Mouse (Mus musculus) heart, embryonic 14.5 days (tissue): Measurements from ENCODE around the gene Rtl8a. TPM values are rescaled to one million over a fixed set of nuclear protein-coding genes. Genes with fewer than 3 reads are reported as not detected.
A peak's percentile ranks its signal among the peaks of the same experiment; 100 is the strongest.
"Not testable (repeated sequence)": the region's sequence is repeated elsewhere in the genome, so short reads cannot be mapped to it uniquely, and the experiment has no call there.

ENCODE experiments used
- ATAC-seq: fragments of 200-750 bp; cut with Nextera tagmentation; 2 replicates; pipeline ENCODE4 v1.8.0; 2017; ENCODE audit warnings: low read depth, moderate TSS enrichment; ENCODE audit not compliant: insufficient number of reproducible peaks, insufficient read depth, low FRiP score
- H3K27ac ChIP-seq, 2 experiments: fragments of 200-500 bp in 1 of 2; fragments of 300-500 bp in 1 of 2; sonication (generic) in 1 of 2; replicated peaks in 1 of 2; 2 replicates each; pipeline ENCODE4 v1.5.1; 2012 to 2014; ENCODE audit warnings: low read depth in 2 of 2, low read length in 2 of 2, control low read depth in 1 of 2, mild to moderate bottlenecking in 1 of 2, mixed read lengths in 1 of 2; ENCODE audit not compliant: control insufficient read depth in 1 of 2, insufficient read depth in 1 of 2
- H3K27me3 ChIP-seq: fragments of 300-500 bp; sonication (generic); 2 replicates; pipeline ENCODE4 v1.6.1; 2014; ENCODE audit warnings: mild to moderate bottlenecking, low read length, control low read depth; ENCODE audit not compliant: control insufficient read depth, insufficient read depth
- H3K36me3 ChIP-seq: fragments of 300-500 bp; sonication (generic); 2 replicates; pipeline ENCODE4 v1.6.1; 2014; ENCODE audit warnings: mild to moderate bottlenecking, control low read depth, low read length, mixed read lengths; ENCODE audit not compliant: control insufficient read depth, insufficient read depth
- H3K4me1 ChIP-seq, 2 experiments: fragments of 200-500 bp in 1 of 2; fragments of 300-500 bp in 1 of 2; sonication (generic) in 1 of 2; 2 replicates each; pipeline ENCODE4 v1.6.1; 2012 to 2014; ENCODE audit warnings: low read length in 2 of 2, control low read depth in 1 of 2, mixed read lengths in 1 of 2; ENCODE audit not compliant: control insufficient read depth in 2 of 2, insufficient read depth in 2 of 2
- H3K4me2 ChIP-seq: fragments of 300-500 bp; sonication (generic); 2 replicates; pipeline ENCODE4 v1.6.1; 2014; ENCODE audit warnings: mild to moderate bottlenecking, low read length
- H3K4me3 ChIP-seq, 2 experiments: fragments of 200-500 bp in 1 of 2; fragments of 300-500 bp in 1 of 2; sonication (generic) in 1 of 2; 2 replicates each; pipeline ENCODE4 v1.5.1; 2012 to 2014; ENCODE audit warnings: low read length in 2 of 2, mild to moderate bottlenecking in 2 of 2, control low read depth in 1 of 2, low read depth in 1 of 2, moderate library complexity in 1 of 2; ENCODE audit not compliant: control insufficient read depth in 1 of 2, insufficient read depth in 1 of 2
- H3K9ac ChIP-seq: fragments of 300-500 bp; sonication (generic); 2 replicates; pipeline ENCODE4 v1.6.1; 2014; ENCODE audit warnings: mild to moderate bottlenecking, low read length
- H3K9me3 ChIP-seq: fragments of 300-500 bp; sonication (generic); 2 replicates; pipeline ENCODE4 v1.6.1; 2016; ENCODE audit warnings: low read length, control low read depth; ENCODE audit not compliant: control insufficient read depth
- WGBS: fragments of 180-500 bp; shearing (Covaris S2); extraction: QIAGEN DNeasy Blood & Tissue Kit; methylation state at CpG from one replicate; pipeline ENCODE4 v1.1.7; 2014; 5-methylcytosine and 5-hydroxymethylcytosine counted together
- polyA plus RNA-seq: library from polyadenylated mRNA; unstranded; fragments of >200 nt; fragmentation: Nextera tagmentation; extraction: Ambion mirVana; gene quantifications from 2 replicates; pipeline ENCODE4 v1.2.1, GENCODE M21; 2014

Rtl8a gene
- polyA plus RNA-seq, 1 experiment from 2014 or later = 113 TPM

DNA sequence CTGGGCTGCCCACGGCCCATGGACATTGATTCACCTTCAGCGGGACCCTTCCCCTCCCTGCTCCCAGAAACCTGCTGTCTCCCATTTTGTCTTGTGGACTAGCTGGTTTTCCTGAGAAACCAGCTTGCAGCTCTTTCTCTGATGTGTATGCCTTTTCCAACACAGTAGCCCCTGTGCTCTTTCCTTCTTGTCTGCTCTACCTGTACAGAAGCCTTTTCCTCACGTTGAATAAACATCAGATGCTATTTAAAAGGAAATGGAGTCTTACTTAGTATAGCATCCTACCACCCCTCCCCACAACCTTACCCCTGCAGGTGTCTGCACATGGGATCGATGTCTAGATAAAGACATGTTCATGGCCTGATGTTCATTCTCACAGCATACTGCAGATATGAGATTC is 34.6 kb downstream of the Rtl8a start, which contains the start of gene Gm14597:
Gene Gm14597 (minus strand): TSS at position 101 of the 400 bp plus-strand sequence.
- not testable (repeated sequence) for H3K9me3 ChIP-seq, H3K4me1 ChIP-seq, H3K36me3 ChIP-seq, ATAC-seq, H3K27me3 ChIP-seq
- Histone ChIP-seq H3K4me2 (peak within 1 kb of the TSS; percentile 66), H3K27ac (peak within 1 kb of the TSS; percentile 67 to 78), H3K4me3 (peak within 1 kb of the TSS; percentile 49 to 72), H3K9ac (peak within 1 kb of the TSS; percentile 70)
- 77% methylated on average over 3 of the region's 4 CpGs for WGBS

DNA sequence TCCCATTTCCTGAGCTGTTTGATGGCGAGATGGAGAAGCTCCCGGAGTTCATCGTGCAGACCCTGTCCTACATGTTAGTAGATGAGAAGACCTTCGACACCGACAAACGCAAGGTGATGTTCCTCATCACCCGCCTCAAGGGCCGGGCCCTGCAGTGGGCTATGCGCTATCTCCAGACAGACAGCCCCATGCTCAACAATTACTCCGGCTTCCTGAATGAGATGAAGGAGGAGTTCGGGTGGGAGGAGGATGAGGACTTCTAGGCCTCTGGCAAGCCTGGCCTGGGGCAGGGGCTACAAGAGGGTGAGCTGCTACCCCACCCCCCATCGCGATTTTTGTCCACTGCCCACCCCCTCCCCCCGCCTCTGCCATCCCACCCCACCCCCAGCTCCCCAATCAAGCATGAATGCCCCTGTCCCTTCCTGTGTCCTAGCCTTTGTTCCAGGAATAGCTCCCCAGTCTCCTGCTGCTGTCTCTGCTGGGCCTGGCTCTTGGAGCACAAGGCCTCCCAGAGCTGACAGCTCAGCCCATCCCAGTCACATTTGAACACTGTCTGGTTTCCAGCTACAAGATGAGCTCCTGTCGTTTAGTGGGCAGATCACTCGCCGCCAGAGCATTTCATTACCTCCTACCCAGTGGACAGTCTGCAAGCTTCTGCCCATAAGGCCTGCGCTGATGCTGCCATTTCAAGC is 35.2 kb downstream of the Rtl8a start:
- peak overlapping the region; percentile 70 for H3K9ac ChIP-seq
- ATAC-seq = peak; percentile 48; the same call in 1 of the 2 replicates
- no peaks in the 10 kb centered on the region for H3K36me3 ChIP-seq
- no peaks in the 10 kb centered on the region for H3K27me3 ChIP-seq
- H3K4me3 ChIP-seq = peak overlapping the region; percentile 49 to 72
- no peaks in the 10 kb centered on the region for H3K4me1 ChIP-seq
- no peaks in the 10 kb centered on the region for H3K9me3 ChIP-seq
- H3K27ac ChIP-seq = peak overlapping the region; percentile 67 to 78
- WGBS = 34% methylated on average over 15 of the region's 18 CpGs
- peak overlapping the region; percentile 66 for H3K4me2 ChIP-seq

DNA sequence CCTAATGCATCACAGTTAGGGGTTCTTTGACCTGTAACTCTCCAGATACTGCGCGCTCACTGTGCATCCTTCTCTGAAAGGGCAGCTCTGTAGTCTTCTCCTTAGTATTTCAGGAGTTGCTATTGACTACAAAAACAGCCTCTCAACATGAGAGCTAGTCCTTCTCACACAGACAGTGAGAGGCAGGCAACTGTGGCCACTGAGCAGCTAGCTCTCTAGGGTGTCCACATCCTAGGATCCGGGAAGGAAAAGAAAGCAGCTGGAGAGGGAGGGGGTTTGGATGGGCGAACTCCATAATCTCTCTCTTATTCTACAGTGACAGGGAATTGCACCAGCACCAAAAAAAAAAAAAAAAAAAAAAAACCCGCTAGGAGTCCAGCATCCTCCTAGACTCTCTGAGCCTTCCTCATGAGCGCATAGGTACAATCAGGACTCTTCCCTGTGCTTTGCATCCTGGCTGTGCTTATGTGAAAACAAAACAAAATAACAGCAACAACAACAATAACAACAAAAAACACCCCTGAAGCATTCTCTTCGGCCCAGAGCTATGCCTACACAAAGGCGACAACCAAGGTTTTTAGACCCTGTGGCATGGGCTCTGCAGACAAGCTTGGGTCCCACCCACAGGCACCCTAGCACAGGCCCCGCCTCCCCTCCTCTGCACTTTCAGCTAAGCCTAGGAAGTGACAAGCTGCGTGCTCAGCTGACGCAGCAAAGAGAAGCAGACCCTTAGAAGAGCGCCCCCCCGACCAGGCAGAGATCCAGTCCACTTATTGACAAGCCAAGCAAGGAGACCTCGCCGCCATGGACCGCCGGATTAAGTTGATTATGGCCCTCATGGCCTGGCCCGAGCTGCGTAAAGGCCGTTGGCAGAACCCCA is 36.0 kb downstream of the Rtl8a start, which contains the start of gene Rtl8c:
Gene Rtl8c (plus strand): TSS at position 791 of the 880 bp plus-strand sequence.
- H3K27ac ChIP-seq = peak within 1 kb of the TSS; percentile 67 to 78

DNA sequence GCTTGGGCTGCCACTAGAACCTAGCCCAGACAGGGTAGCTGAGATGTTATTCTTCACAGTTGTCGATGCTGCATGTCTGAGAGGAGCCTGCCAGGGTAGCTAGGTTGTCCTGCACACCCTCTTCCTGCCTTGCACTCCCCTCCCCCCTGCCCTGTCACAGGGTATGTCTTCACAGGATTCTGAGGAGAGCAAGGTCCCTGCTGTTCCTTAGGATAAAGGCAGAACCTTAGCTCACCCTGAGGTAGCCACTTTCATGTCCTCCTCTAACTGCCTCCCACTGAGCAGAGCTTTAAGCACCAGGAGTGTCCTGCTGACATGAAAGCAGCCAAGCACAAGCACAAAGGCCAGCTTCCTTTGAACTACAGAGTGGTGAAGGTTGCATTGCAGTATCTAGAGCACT is 37.3 kb downstream of the Rtl8a start:
- not testable (repeated sequence) for ATAC-seq
- 16% methylated on average over 1 of the region's 1 CpGs for WGBS

More for the DNA sequence above, 36.0 kb downstream of the Rtl8a start, which contains the start of gene Rtl8c:
- Histone ChIP-seq H3K4me1 (no peaks in the 10 kb centered on the region), H3K9ac (peak within 1 kb of the TSS; percentile 70), H3K4me2 (peak within 1 kb of the TSS; percentile 66), H3K9me3 (no peaks in the 10 kb centered on the region), H3K4me3 (peak within 1 kb of the TSS; percentile 49 to 72), H3K36me3 (no peaks in the 10 kb centered on the region), H3K27me3 (no peaks in the 10 kb centered on the region)
- 25% methylated on average over 19 of the region's 20 CpGs for WGBS
- ATAC-seq = peak; percentile 70; the same call in 1 of the 2 replicates

DNA sequence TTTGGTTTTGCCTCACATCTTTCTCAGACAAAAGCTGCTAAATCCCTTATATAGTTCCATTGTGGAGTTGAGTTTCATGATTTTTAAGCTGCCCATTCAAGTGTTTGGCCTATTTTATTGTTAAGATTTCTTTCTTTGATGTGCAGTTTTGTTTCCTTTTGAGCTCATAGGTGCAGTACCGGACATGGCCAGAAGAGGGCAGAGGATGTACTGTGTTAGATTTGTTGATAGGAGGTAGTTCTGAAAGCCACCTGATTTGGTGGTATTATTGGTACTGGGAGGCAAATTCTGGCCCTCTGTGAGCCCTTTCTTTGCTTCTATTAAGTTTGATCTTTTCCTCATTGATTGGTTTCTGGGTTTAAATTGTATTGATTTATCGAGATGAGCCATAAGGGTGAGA is 43.5 kb downstream of the Rtl8a start:
- not testable (repeated sequence) for H3K4me3 ChIP-seq, H3K9me3 ChIP-seq, ATAC-seq, H3K27ac ChIP-seq, H3K4me1 ChIP-seq, H3K4me2 ChIP-seq, H3K27me3 ChIP-seq, H3K36me3 ChIP-seq, H3K9ac ChIP-seq
- WGBS = 43% methylated on average over 2 of the region's 2 CpGs

More for the DNA sequence above, 37.3 kb downstream of the Rtl8a start:
- H3K4me3 ChIP-seq, H3K36me3 ChIP-seq, H3K9ac ChIP-seq, H3K4me2 ChIP-seq, H3K27me3 ChIP-seq, H3K27ac ChIP-seq, H3K4me1 ChIP-seq, H3K9me3 ChIP-seq: not testable (repeated sequence)

Other genes starting within 250 kb of the Rtl8a start
- gene Etd, start 208.8 kb downstream of the Rtl8a start, polyA plus RNA-seq = not detected in 2 replicates
- 62.5 and 64.6 TPM in 2 replicates for gene Rtl8c, start 35.6 kb downstream of the Rtl8a start, polyA plus RNA-seq
- gene Gm14597, start 34.7 kb downstream of the Rtl8a start, polyA plus RNA-seq = not detected in 2 replicates
- 82.4 and 85.4 TPM in 2 replicates for gene Rtl8b, start 26.7 kb upstream of the Rtl8a start, polyA plus RNA-seq
- 0.42 and 0.59 TPM in 2 replicates for gene 4930502E18Rik, start 81.1 kb upstream of the Rtl8a start, polyA plus RNA-seq
- gene 1700013H16Rik, start 114.1 kb upstream of the Rtl8a start, polyA plus RNA-seq = not detected in 2 replicates
- not detected in 2 replicates for gene Zfp36l3, start 132.7 kb upstream of the Rtl8a start, polyA plus RNA-seq
- gene Xlr, start 154.0 kb upstream of the Rtl8a start, polyA plus RNA-seq = 2.8 TPM in 2 replicates